Mouse (Mus musculus) heart, postnatal 0 days (tissue): ENCODE results near the gene Ctdsp2.

Source experiments
- CTCF ChIP-seq: IDR thresholded peaks from 2 replicates; pipeline ENCODE4 v1.5.1; 2016; ENCODE audit warnings: antibody characterized with exemption, control low read depth, low read depth
- EP300 ChIP-seq: IDR thresholded peaks from 2 replicates; pipeline ENCODE4 v1.6.1; 2016; ENCODE audit warnings: antibody characterized with exemption, low read depth

DNA sequence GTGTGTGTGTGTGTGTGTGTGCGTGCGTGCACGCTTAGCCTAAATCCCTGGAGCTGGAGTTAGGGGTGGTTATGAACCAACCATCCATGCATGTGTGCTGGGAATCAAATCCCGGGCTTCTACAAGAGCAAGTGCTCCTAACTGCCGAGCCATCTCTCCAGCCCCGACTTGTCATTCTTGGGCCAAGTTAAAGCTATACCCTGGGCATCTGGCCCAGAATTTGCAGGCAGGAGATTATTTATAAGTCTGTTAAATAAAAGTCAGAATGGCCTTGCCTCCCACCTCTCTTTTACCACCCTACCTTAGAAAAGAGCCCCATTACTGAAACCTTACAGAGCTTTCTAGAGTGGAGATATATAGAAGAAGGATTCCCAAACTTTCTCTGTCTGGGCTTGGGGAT is 2.8 kb upstream of the Ctdsp2 start:
- no peak for TF ChIP-seq CTCF
- TF ChIP-seq EP300, result no peak
